8 mouse cellular contexts compared by ENCODE assay signal in the genomic region with DNA sequence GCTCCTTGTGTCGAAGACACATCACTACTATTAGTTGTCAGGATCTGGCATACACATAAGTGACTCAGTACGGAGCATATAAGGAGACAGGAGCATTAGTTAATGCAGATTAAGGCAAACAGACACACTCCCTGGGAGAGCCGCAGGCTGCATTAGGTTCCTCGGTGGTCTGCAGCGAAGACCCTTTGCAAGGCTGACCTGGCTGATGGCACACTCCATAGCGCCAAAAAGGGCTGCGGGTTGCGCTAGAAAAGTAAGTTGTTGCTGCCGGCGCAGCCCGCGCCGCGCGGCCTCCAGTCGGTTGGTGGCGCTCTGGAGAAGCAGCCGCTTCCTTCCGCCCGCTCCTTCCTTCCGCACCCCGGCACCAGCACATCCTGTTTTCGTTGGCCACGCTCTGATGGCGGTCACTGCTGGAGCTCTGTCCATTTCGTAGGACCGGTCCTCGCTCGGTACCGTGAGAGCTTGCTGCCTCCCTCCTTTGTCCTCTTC. TPM values are rescaled to one million over a fixed set of nuclear protein-coding genes. Genes with fewer than 3 reads are reported as not detected.
A peak's percentile ranks its signal among the peaks of the same experiment; 100 is the strongest.
DNase-seq lines count a peak whose midpoint lies in the region; ATAC-seq and TF ChIP-seq lines count a peak whose summit lies in the region.

A gene (plus strand): TSS at position 389 of the 489 bp plus-strand sequence.

- peak within 1 kb of the TSS; percentile 55; the same call in 1 of the 2 replicates for H3K27ac ChIP-seq in embryonic facial prominence, embryonic 13.5 days
- no peak within 1 kb of the TSS for H3K27ac ChIP-seq in limb, embryonic 14.5 days (replicated peaks; ENCODE audit: low read depth, low read length)
- peak within 1 kb of the TSS; percentile 78 for H3K27ac ChIP-seq in midbrain, postnatal 0 days (ENCODE audit: low read depth, low read length)

- ATAC-seq in embryonic facial prominence, embryonic 13.5 days (ENCODE audit: insufficient number of reproducible peaks, insufficient read depth, low FRiP score, low TSS enrichment, low read depth), result peak; percentile 78
- ATAC-seq in limb, embryonic 14.5 days (ENCODE audit: low FRiP score, low read depth), result peak; percentile 94
- ATAC-seq in midbrain, postnatal 0 days (ENCODE audit: low FRiP score), result peak; percentile 90

- TF ChIP-seq CTCF in midbrain, postnatal 0 days (IDR thresholded peaks at IDR 0.05), result peak; percentile 89

- WGBS in embryonic facial prominence, embryonic 13.5 days, result 5% methylated on average over 30 of the region's 30 CpGs
- 7% methylated on average over 30 of the region's 30 CpGs for WGBS in limb, embryonic 14.5 days
- 5% methylated on average over 30 of the region's 30 CpGs for WGBS in midbrain, postnatal 0 days

- peaks cover 11% of the 10 kb centered on the region for H3K4me1 ChIP-seq in embryonic facial prominence, embryonic 13.5 days
- H3K4me1 ChIP-seq in limb, embryonic 14.5 days (ENCODE audit: control insufficient read depth, insufficient read depth, low read length), result no peaks in the 10 kb centered on the region
- peaks cover 6% of the 10 kb centered on the region; the same call in 1 of the 2 replicates for H3K4me1 ChIP-seq in midbrain, postnatal 0 days (ENCODE audit: insufficient read depth, low read length)

- H3K36me3 ChIP-seq in embryonic facial prominence, embryonic 13.5 days, result peaks cover 58% of the 10 kb centered on the region
- peaks cover 59% of the 10 kb centered on the region for H3K36me3 ChIP-seq in limb, embryonic 14.5 days (ENCODE audit: control insufficient read depth, insufficient read depth, low read length)
- H3K36me3 ChIP-seq in midbrain, postnatal 0 days (ENCODE audit: insufficient read depth, low read length), result peaks cover 21% of the 10 kb centered on the region

- no peaks in the 10 kb centered on the region for H3K27me3 ChIP-seq in embryonic facial prominence, embryonic 13.5 days
- no peaks in the 10 kb centered on the region for H3K27me3 ChIP-seq in limb, embryonic 14.5 days (ENCODE audit: control insufficient read depth, insufficient read depth, low read length)
- no peaks in the 10 kb centered on the region for H3K27me3 ChIP-seq in midbrain, postnatal 0 days (ENCODE audit: insufficient read depth, low read length)

- peak within 1 kb of the TSS; percentile 93 for H3K9ac ChIP-seq in embryonic facial prominence, embryonic 13.5 days
- peak within 1 kb of the TSS; percentile 86 for H3K9ac ChIP-seq in limb, embryonic 14.5 days (ENCODE audit: low read depth, low read length, severe bottlenecking)
- peak within 1 kb of the TSS; percentile 93 for H3K9ac ChIP-seq in midbrain, postnatal 0 days (replicated peaks; ENCODE audit: low read length, poor library complexity, severe bottlenecking)

- no peaks in the 10 kb centered on the region for H3K9me3 ChIP-seq in embryonic facial prominence, embryonic 13.5 days
- no peaks in the 10 kb centered on the region for H3K9me3 ChIP-seq in limb, embryonic 14.5 days (ENCODE audit: control insufficient read depth, low read length)
- no peaks in the 10 kb centered on the region for H3K9me3 ChIP-seq in midbrain, postnatal 0 days (ENCODE audit: low read length)

- peak within 1 kb of the TSS; percentile 80 for H3K4me2 ChIP-seq in embryonic facial prominence, embryonic 13.5 days
- H3K4me2 ChIP-seq in limb, embryonic 14.5 days (replicated peaks; ENCODE audit: low read depth, low read length, severe bottlenecking), result peak within 1 kb of the TSS; percentile 89
- peak within 1 kb of the TSS; percentile 74 for H3K4me2 ChIP-seq in midbrain, postnatal 0 days (ENCODE audit: low read depth, low read length, poor library complexity, severe bottlenecking)

- peak; percentile 95 for DNase-seq in 3134 (ENCODE audit: extremely low read depth, insufficient read length, low spot score)
- peak; percentile 92 to 95 for DNase-seq in adrenal gland, postnatal 36 days
- peak; percentile 90 to 91 for DNase-seq in heart, adult 18-20 months
- DNase-seq in kidney, adult 8-10 months, result peak; percentile 84 to 89
- peak; percentile 88 for DNase-seq in limb, embryonic 14.5 days (ENCODE audit: low spot score)
- DNase-seq in midbrain, postnatal 0 days (ENCODE audit: low spot score), result peak; percentile 93
- peak; percentile 85 to 91 for DNase-seq in spleen, postnatal 14 days (ENCODE audit: low spot score in 2 of 2)

- TF ChIP-seq POLR2A in limb, embryonic 14.5 days (IDR thresholded peaks at IDR 0.05; ENCODE audit: borderline replicate concordance, extremely low read depth, insufficient read depth, insufficient read length), result 0 out of 2 replicates have a peak, but pooled peaks have one; percentile 25

- peak within 1 kb of the TSS; percentile 99 for H3K4me3 ChIP-seq in embryonic facial prominence, embryonic 13.5 days
- peak within 1 kb of the TSS; percentile 97 for H3K4me3 ChIP-seq in limb, embryonic 14.5 days (replicated peaks; ENCODE audit: low read length)
- H3K4me3 ChIP-seq in midbrain, postnatal 0 days (ENCODE audit: low read depth, low read length), result peak within 1 kb of the TSS; percentile 98

RNA-seq across cellular contexts. Expression of the gene that starts here (rescaled TPM):
- total RNA-seq in adrenal gland, postnatal 36 days (2021), result 10 to 100 TPM; 36.5 to 42.6 TPM
- polyA plus RNA-seq in embryonic facial prominence, embryonic 13.5 days (2015; fragmentation: Nextera tagmentation; extraction: Ambion mirVana), result 43.2 and 44.3 TPM in 2 replicates
- total RNA-seq in heart, adult 18-20 months (2021), result 10 to 100 TPM; 19.2 to 22.3 TPM
- polyA plus RNA-seq in limb, embryonic 14.5 days (2012; rRNA removed), result 36.5 and 48.7 TPM in 2 replicates
- polyA plus RNA-seq in limb, embryonic 14.5 days (2014; fragmentation: Nextera tagmentation; extraction: Ambion mirVana), result 33.0 and 36.0 TPM in 2 replicates
- total RNA-seq in midbrain, postnatal 0 days (2014; rRNA removed), result 22.3 and 29.8 TPM in 2 replicates
- 20.4 and 21.9 TPM in 2 replicates for polyA plus RNA-seq in midbrain, postnatal 0 days (2015; fragmentation: Nextera tagmentation; extraction: Ambion mirVana)
